Mouse (Mus musculus): Measurements from ENCODE around the gene Nsl1.

GRCm38 (mm10) chr1:191020217-191020924 is 42.4 kb upstream of the Nsl1 start:
- TF ChIP-seq CTCF (IDR thresholded peaks at IDR 0.05) (no peak), POLR2A (IDR thresholded peaks at IDR 0.05; ENCODE audit: insufficient read depth, low read depth, low read length) (no peak)

Data from heart, adult 2 months (tissue).